Mouse (Mus musculus) heart, adult 9 months (tissue): ENCODE measurements around the gene Tbc1d15.

Experiments used
- DNase-seq, 2 experiments: peaks; one replicate each; pipeline ENCODE4 v3.0.0; 2022; ENCODE audit warnings: low spot score in 2 of 2

Tbc1d15 gene

DNA sequence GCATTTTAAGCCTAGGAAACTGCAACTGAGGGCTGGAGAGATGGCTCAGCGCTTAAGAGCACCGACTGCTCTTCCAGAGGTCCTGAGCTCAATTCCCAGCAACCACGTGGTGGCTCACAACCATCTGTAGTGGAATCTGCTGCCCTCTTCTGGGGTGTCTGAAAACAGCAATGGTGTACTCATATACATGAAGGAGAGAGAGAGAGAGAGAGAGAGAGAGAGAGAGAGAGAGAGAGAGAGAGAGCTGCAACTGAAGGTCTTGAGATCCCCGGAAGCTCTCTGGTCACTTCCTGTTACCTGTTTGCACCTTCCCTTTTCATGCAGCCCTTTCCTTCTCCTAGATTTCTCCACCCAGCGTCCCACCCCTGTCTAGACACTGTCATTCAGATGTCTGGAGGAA is 91.0 kb downstream of the Tbc1d15 start:
- no peak for DNase-seq
